Mouse (Mus musculus) stomach, embryonic 16.5 days (tissue): Measurements from ENCODE around the gene Palm3. TPM values are rescaled to one million over a fixed set of nuclear protein-coding genes. Genes with fewer than 3 reads are reported as not detected.

Experiments
- ATAC-seq: fragments of 200-750 bp; cut with Nextera tagmentation; 2 replicates; pipeline ENCODE4 v1.8.0; 2017; ENCODE audit warnings: moderate number of reproducible peaks, moderate TSS enrichment; ENCODE audit not compliant: insufficient read depth, low FRiP score
- H3K27ac ChIP-seq: fragments of 300-500 bp; sonication (generic); 2 replicates; pipeline ENCODE4 v1.5.1; 2014; ENCODE audit warnings: low read length
- H3K27me3 ChIP-seq: fragments of 300-500 bp; sonication (generic); 2 replicates; pipeline ENCODE4 v1.6.1; 2014; ENCODE audit warnings: low read length, control low read depth, mixed read lengths; ENCODE audit not compliant: control insufficient read depth, insufficient read depth
- H3K36me3 ChIP-seq: fragments of 300-500 bp; sonication (generic); 2 replicates; pipeline ENCODE4 v1.6.1; 2014; ENCODE audit warnings: low read length; ENCODE audit not compliant: control insufficient read depth, insufficient read depth
- H3K4me1 ChIP-seq: fragments of 300-500 bp; sonication (generic); 2 replicates; pipeline ENCODE4 v1.6.1; 2014; ENCODE audit warnings: low read length, control low read depth, mixed read lengths; ENCODE audit not compliant: control insufficient read depth, insufficient read depth
- H3K4me2 ChIP-seq: fragments of 300-500 bp; sonication (generic); 2 replicates; pipeline ENCODE4 v1.6.1; 2014; ENCODE audit warnings: low read depth, low read length, mixed read lengths
- H3K4me3 ChIP-seq: fragments of 300-500 bp; sonication (generic); replicated peaks from 2 replicates; pipeline ENCODE4 v1.5.1; 2014; ENCODE audit warnings: mild to moderate bottlenecking, low read length
- H3K9ac ChIP-seq: fragments of 300-500 bp; sonication (generic); 2 replicates; pipeline ENCODE4 v1.6.1; 2014; ENCODE audit warnings: low read length
- H3K9me3 ChIP-seq: fragments of 300-500 bp; sonication (generic); replicated peaks from 2 replicates; pipeline ENCODE4 v1.6.1; 2016; ENCODE audit warnings: low read length, control low read depth; ENCODE audit not compliant: control insufficient read depth
- WGBS: fragments of 180-500 bp; shearing (Covaris S2); extraction: QIAGEN DNeasy Blood & Tissue Kit; methylation state at CpG from one replicate; pipeline ENCODE4 v1.1.7; 2014; 5-methylcytosine and 5-hydroxymethylcytosine counted together
- polyA plus RNA-seq: library from polyadenylated mRNA; unstranded; fragments of >200 nt; fragmentation: Nextera tagmentation; extraction: Ambion mirVana; gene quantifications from 2 replicates; pipeline ENCODE4 v1.2.1, GENCODE M21; 2015

The Palm3 gene
- polyA plus RNA-seq, 1 experiment from 2014 or later: 4.1 TPM

- no peak for ATAC-seq
- H3K4me1 ChIP-seq: peaks cover 16% of the 10 kb centered on the region
- 0 out of 2 replicates have a peak, but pooled peaks cover 8% of the 10 kb centered on the region for H3K36me3 ChIP-seq
- H3K27ac ChIP-seq: no peak overlapping the region
- no peak overlapping the region; the same call in 1 of the 2 replicates for H3K9ac ChIP-seq
- H3K4me3 ChIP-seq: peak overlapping the region; percentile 83
- H3K9me3 ChIP-seq: no peaks in the 10 kb centered on the region
- 25% methylated on average over 12 of the region's 12 CpGs for WGBS
- no peaks in the 10 kb centered on the region for H3K27me3 ChIP-seq
- H3K4me2 ChIP-seq: peak overlapping the region; percentile 86
Measured at GRCm38 (mm10) chr8:83995973-83996372, 25.3 kb upstream of the Palm3 start.

DNA sequence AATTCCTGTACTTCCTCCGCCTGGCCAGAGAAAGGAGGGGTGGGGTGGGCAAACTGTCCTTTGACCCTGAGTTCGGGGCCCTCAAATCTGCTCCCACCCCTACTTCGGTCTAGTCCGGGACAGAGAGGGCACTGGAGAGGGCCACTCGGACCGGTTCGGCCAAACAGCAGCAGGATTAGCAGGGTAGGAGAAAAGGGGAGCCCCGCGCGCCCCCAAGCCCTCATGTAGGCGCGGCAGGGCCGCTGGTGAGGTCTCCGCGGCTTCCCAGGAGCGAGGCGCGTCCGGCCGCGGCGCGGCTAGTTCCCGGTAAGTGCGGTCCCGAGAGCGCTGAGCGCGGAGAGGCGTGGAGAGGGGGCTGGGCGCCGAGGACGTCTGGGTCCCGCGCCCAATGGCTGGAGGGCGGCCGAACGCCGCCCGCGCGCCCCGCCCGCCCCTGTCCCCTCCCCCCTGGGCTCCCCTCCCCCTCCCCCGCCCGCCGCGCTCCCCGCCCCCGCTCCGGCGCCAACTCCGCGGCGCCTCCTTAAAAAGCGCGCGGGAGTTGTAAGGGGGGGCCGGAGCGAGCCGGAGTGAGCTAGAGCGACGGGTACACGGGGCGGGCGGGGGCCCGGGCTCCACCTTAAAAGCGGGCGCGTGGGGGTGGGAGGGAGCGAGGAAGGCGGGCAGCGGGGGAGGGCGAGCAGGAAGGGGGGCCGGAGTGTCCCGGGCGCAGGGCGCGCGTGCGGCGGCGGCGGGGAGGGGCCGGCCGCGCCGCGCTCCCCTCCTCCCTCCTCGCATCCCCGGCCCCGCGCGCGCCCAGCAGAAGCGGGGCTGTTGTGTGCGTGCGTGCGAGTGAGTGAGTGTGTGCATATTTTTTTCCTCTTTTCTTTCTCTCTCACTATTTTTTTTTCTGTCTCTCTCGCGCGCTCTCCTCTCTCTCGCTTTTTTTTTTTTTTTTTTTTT lies 24.4 kb upstream of the Palm3 start:
- Histone ChIP-seq H3K9ac (peak overlapping the region; percentile 89), H3K27ac (peak overlapping the region; percentile 98), H3K4me3 (peak overlapping the region; percentile 83), H3K36me3 (peaks cover 7% of the 10 kb centered on the region; the same call in 1 of the 2 replicates), H3K4me1 (peaks cover 20% of the 10 kb centered on the region), H3K9me3 (no peaks in the 10 kb centered on the region), H3K4me2 (peak overlapping the region; percentile 86), H3K27me3 (no peaks in the 10 kb centered on the region)
- ATAC-seq: peak; percentile 91
- 2% methylated on average over 66 of the region's 103 CpGs for WGBS

DNA sequence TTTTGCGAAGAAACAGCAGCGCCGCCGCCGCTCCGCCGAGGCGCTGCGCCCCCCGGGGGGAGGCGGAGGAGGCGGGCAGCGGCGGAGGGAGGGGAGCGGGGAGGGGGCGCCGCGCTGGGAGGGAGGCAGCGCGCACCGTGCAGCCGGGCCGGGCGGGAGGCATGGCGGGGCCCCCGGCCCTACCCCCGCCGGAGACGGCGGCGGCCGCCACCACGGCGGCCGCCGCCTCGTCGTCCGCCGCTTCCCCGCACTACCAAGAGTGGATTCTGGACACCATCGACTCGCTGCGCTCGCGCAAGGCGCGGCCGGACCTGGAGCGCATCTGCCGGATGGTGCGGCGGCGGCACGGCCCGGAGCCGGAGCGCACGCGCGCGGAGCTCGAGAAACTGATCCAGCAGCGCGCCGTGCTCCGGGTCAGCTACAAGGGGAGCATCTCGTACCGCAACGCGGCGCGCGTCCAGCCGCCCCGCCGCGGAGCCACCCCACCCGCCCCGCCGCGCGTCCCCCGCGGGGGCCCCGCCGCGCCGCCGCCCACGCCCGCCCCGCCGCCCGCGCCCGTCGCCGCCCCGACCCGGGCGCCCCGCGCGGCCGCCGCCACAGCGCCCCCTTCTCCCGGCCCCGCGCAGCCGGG lies 23.6 kb upstream of the Palm3 start, which contains the start of gene Samd1:
Samd1 (plus strand) TSS at position 162 of the 631 bp plus-strand sequence.
- H3K27ac ChIP-seq: peak within 1 kb of the TSS; percentile 98
- no peaks in the 10 kb centered on the region for H3K27me3 ChIP-seq
- peak within 1 kb of the TSS; percentile 86 for H3K4me2 ChIP-seq
- peaks cover 7% of the 10 kb centered on the region; the same call in 1 of the 2 replicates for H3K36me3 ChIP-seq
- H3K4me3 ChIP-seq: peak within 1 kb of the TSS; percentile 83
- WGBS: under 1% methylated on average over 68 of the region's 112 CpGs
- no peak for ATAC-seq
- peak within 1 kb of the TSS; percentile 89 for H3K9ac ChIP-seq
- no peaks in the 10 kb centered on the region for H3K9me3 ChIP-seq
- peaks cover 20% of the 10 kb centered on the region for H3K4me1 ChIP-seq

GRCm38 (mm10) chr8:83998231-83999056 lies 22.8 kb upstream of the Palm3 start:
- Histone ChIP-seq H3K27ac (peak overlapping the region; percentile 98), H3K4me1 (peaks cover 20% of the 10 kb centered on the region), H3K9me3 (no peaks in the 10 kb centered on the region), H3K36me3 (peaks cover 7% of the 10 kb centered on the region; the same call in 1 of the 2 replicates), H3K27me3 (no peaks in the 10 kb centered on the region), H3K4me3 (peak overlapping the region; percentile 83), H3K9ac (peak overlapping the region; percentile 89), H3K4me2 (peak overlapping the region; percentile 84)
- ATAC-seq: no peak
- 2% methylated on average over 69 of the region's 92 CpGs for WGBS

GRCm38 (mm10) chr8:83999057-83999705 lies 22.1 kb upstream of the Palm3 start:
- Histone ChIP-seq H3K27ac (no peak overlapping the region; the same call in 1 of the 2 replicates), H3K9ac (peak overlapping the region; percentile 89), H3K9me3 (no peaks in the 10 kb centered on the region), H3K4me1 (peaks cover 25% of the 10 kb centered on the region), H3K36me3 (peaks cover 7% of the 10 kb centered on the region; the same call in 1 of the 2 replicates), H3K4me2 (peak overlapping the region; percentile 84), H3K27me3 (no peaks in the 10 kb centered on the region), H3K4me3 (peak overlapping the region; percentile 83)
- no peak for ATAC-seq
- 59% methylated on average over 16 of the region's 16 CpGs for WGBS

GRCm38 (mm10) chr8:83999825-84000224 lies 21.4 kb upstream of the Palm3 start:
- Histone ChIP-seq H3K4me2 (no peak overlapping the region; the same call in 1 of the 2 replicates), H3K27ac (no peak overlapping the region), H3K4me1 (peaks cover 28% of the 10 kb centered on the region), H3K9me3 (no peaks in the 10 kb centered on the region), H3K4me3 (no peak overlapping the region), H3K9ac (no peak overlapping the region), H3K27me3 (no peaks in the 10 kb centered on the region), H3K36me3 (peaks cover 7% of the 10 kb centered on the region; the same call in 1 of the 2 replicates)
- ATAC-seq: no peak
- 87% methylated on average over 2 of the region's 2 CpGs for WGBS

DNA sequence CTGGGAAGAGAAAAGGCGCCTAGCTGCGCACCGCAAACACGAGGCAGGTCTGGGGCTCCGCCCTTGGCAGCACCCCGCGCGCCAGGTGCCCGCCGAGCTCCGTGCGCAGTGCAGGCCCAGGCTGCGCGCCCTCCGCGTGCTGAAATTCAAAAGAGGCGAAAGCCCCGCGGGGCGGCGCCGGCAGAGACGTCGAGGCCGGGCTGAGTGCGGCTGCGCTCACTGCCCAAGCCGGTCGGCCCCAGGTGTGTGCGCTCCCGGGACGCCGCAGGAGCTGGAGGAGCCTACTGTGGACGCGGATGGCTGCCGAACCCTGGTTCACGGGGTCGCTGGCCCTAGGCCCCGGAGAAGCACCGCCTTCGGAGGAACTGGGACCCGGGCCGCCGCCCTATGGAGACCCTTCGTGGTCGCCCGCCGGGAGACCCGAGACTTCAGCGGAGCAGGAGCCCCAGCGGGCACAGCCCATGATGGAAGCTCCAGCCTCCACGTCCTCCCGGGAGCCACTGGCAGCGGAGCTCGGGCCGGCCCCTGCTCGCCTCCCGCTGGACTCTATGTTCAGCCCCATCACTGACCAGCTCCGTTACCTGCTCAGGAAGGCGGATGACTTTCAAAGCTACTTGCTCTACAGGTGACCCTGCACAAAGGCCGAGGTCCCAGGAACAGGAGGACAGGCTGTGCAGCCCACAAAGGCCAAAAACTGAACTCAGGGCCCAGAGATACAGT lies 19.8 kb upstream of the Palm3 start, which contains the start of gene 1700067K01Rik:
1700067K01Rik (plus strand) TSS at position 222 of the 720 bp plus-strand sequence.
- H3K9ac ChIP-seq: peak within 1 kb of the TSS; percentile 31; the same call in 1 of the 2 replicates
- H3K4me1 ChIP-seq: peaks cover 28% of the 10 kb centered on the region
- H3K27ac ChIP-seq: no peak within 1 kb of the TSS
- no peak for ATAC-seq
- H3K36me3 ChIP-seq: peaks cover 7% of the 10 kb centered on the region; the same call in 1 of the 2 replicates
- H3K4me2 ChIP-seq: peak within 1 kb of the TSS; percentile 21; the same call in 1 of the 2 replicates
- H3K27me3 ChIP-seq: no peaks in the 10 kb centered on the region
- WGBS: 41% methylated on average over 61 of the region's 61 CpGs
- no peak within 1 kb of the TSS for H3K4me3 ChIP-seq
- no peaks in the 10 kb centered on the region for H3K9me3 ChIP-seq
